Mouse (Mus musculus): ENCODE measurements around the gene Hyls1. TPM values are rescaled to one million over a fixed set of nuclear protein-coding genes. Genes with fewer than 3 reads are reported as not detected.
"Not testable (repeated sequence)": the region's sequence is repeated elsewhere in the genome, so short reads cannot be mapped to it uniquely, and the experiment has no call there.

The Hyls1 gene
- polyA plus RNA-seq (2014; fragmentation: Nextera tagmentation; extraction: Ambion mirVana): 17.4 and 18.4 TPM in 2 replicates

DNA sequence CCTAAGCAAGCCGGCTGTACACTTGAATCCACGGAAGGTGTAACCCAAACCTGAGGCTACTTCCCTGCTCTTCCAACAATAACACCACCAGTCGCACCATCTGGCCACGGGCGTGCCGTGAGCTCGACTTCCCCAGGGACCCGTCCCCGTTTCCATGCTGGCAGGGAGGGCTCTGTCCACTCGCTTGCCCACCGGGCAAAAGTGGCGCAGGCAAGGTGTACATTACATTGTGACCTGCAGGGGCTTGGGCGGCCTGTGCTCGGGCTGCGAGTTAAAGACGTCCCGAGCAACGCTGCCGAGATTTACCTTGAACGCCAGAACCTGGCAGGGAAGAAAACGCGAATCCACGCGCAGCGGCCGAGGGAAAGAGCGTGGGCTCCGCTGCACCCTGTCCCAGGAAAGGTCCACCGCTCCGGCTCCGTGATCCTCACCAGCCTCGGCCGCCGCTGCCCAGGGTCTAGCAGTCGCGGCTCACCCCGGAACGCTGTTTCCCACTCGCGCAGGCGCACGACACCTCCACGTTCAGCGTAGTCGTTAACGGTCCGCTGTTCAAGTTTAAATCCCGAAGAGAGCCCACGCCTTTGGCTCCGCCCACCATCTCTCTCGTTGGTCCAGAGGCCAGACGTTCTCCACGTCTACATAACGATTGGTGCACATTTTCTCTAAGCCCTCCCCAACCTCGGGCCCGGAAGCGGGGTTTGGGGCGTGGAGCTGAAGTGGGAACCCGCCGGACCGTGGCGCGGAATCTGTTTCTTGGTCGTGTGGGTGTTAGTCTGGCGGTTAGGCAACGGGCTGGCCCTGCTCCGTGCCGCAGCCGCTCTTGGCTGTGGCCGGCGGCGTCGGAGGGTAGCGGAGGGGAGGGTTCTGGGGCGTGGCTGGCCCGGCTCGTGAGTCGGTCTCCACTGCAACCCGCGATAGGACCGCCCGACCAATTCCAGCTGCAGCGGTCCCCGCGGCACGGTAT is at the start of gene Hyls1, which contains the start of gene Pate2:
TSS of gene Hyls1 (minus strand) at position 828 of the 964 bp plus-strand sequence.
TSS of gene Pate2 (plus strand) at position 714 of the 964 bp plus-strand sequence.
- peak within 1 kb of the TSS; percentile 83 for H3K4me3 ChIP-seq (ENCODE audit: low read depth, low read length)
- under 1% methylated on average over 82 of the region's 86 CpGs for WGBS
- H3K4me1 ChIP-seq (ENCODE audit: control insufficient read depth, insufficient read depth, low read length): peaks cover 6% of the 10 kb centered on the region; the same call in 1 of the 2 replicates
- peak within 1 kb of the TSS; percentile 75 for H3K4me2 ChIP-seq (ENCODE audit: low read depth, low read length)
- peaks cover 7% of the 10 kb centered on the region for H3K27me3 ChIP-seq (replicated peaks; ENCODE audit: control insufficient read depth, insufficient read depth, low read length)
- H3K9ac ChIP-seq (ENCODE audit: low read depth, low read length): peak within 1 kb of the TSS; percentile 85
- peak; percentile 98 for ATAC-seq (ENCODE audit: low read depth)
- DNase-seq (ENCODE audit: low spot score): peak; percentile 99
- peak within 1 kb of the TSS; percentile 87 for H3K27ac ChIP-seq (replicated peaks; ENCODE audit: low read depth, low read length)
- H3K9me3 ChIP-seq (ENCODE audit: control insufficient read depth, low read length): no peaks in the 10 kb centered on the region
- peaks cover 35% of the 10 kb centered on the region for H3K36me3 ChIP-seq (ENCODE audit: control insufficient read depth, insufficient read depth, low read length)

GRCm38 (mm10) chr9:35616784-35617183 is 46.6 kb upstream of the Hyls1 start:
- not testable (repeated sequence) for DNase-seq (ENCODE audit: low spot score); H3K36me3 ChIP-seq (ENCODE audit: control insufficient read depth, insufficient read depth, low read length); H3K9me3 ChIP-seq (ENCODE audit: control insufficient read depth, low read length); H3K4me1 ChIP-seq (ENCODE audit: control insufficient read depth, insufficient read depth, low read length); H3K4me3 ChIP-seq (ENCODE audit: low read depth, low read length); H3K4me2 ChIP-seq (ENCODE audit: low read depth, low read length); H3K27me3 ChIP-seq (replicated peaks; ENCODE audit: control insufficient read depth, insufficient read depth, low read length); H3K9ac ChIP-seq (ENCODE audit: low read depth, low read length); H3K27ac ChIP-seq (replicated peaks; ENCODE audit: low read depth, low read length); ATAC-seq (ENCODE audit: low read depth)
- WGBS: 63% methylated on average over 2 of the region's 2 CpGs

DNA sequence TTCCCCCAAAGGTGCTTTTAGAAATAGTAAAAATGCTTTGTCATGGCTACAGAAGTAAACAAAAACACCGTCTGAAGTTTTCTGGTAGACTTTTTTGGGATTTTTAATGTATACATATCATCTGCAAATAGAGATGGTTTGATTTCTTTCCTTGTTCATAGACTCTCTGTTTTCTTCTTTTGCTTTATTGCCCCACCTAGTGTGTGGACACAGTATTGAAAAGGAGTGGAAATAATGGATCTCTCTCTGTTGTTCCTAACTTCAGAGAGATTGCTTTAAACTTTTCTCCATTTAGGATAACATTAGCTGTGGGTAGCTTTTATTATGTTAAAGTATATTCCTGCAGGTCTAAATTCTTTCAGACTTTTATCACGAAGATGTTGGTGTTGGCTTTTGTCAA is 43.8 kb upstream of the Hyls1 start:
- Histone ChIP-seq H3K27ac (replicated peaks; ENCODE audit: low read depth, low read length) (no peak overlapping the region), H3K4me1 (ENCODE audit: control insufficient read depth, insufficient read depth, low read length) (no peaks in the 10 kb centered on the region), H3K36me3 (ENCODE audit: control insufficient read depth, insufficient read depth, low read length) (no peaks in the 10 kb centered on the region), H3K4me2 (ENCODE audit: low read depth, low read length) (no peak overlapping the region), H3K27me3 (replicated peaks; ENCODE audit: control insufficient read depth, insufficient read depth, low read length) (no peaks in the 10 kb centered on the region), H3K4me3 (ENCODE audit: low read depth, low read length) (no peak overlapping the region), H3K9me3 (ENCODE audit: control insufficient read depth, low read length) (no peaks in the 10 kb centered on the region), H3K9ac (ENCODE audit: low read depth, low read length) (no peak overlapping the region)
- no peak for ATAC-seq (ENCODE audit: low read depth)
- DNase-seq (ENCODE audit: low spot score): no peak
- WGBS: 22% methylated on average over 2 of the region's 2 CpGs

GRCm38 (mm10) chr9:35611841-35612240 is 41.6 kb upstream of the Hyls1 start, which contains the start of gene Pate4:
Pate4 (minus strand) TSS chr9:35611941.
- Histone ChIP-seq H3K9me3 (ENCODE audit: control insufficient read depth, low read length) (no peaks in the 10 kb centered on the region), H3K4me2 (ENCODE audit: low read depth, low read length) (no peak within 1 kb of the TSS), H3K4me1 (ENCODE audit: control insufficient read depth, insufficient read depth, low read length) (no peaks in the 10 kb centered on the region), H3K4me3 (ENCODE audit: low read depth, low read length) (no peak within 1 kb of the TSS), H3K9ac (ENCODE audit: low read depth, low read length) (no peak within 1 kb of the TSS), H3K27me3 (replicated peaks; ENCODE audit: control insufficient read depth, insufficient read depth, low read length) (no peaks in the 10 kb centered on the region), H3K27ac (replicated peaks; ENCODE audit: low read depth, low read length) (no peak within 1 kb of the TSS), H3K36me3 (ENCODE audit: control insufficient read depth, insufficient read depth, low read length) (no peaks in the 10 kb centered on the region)
- DNase-seq (ENCODE audit: low spot score) (no peak), ATAC-seq (ENCODE audit: low read depth) (no peak)
- WGBS: 78% methylated on average over 1 of the region's 1 CpGs

GRCm38 (mm10) chr9:35607647-35608405 is 37.6 kb upstream of the Hyls1 start:
- no peaks in the 10 kb centered on the region for H3K27me3 ChIP-seq (replicated peaks; ENCODE audit: control insufficient read depth, insufficient read depth, low read length)
- no peaks in the 10 kb centered on the region for H3K36me3 ChIP-seq (ENCODE audit: control insufficient read depth, insufficient read depth, low read length)
- H3K4me3 ChIP-seq (ENCODE audit: low read depth, low read length): no peak overlapping the region
- 67% methylated on average over 8 of the region's 8 CpGs for WGBS
- no peaks in the 10 kb centered on the region for H3K9me3 ChIP-seq (ENCODE audit: control insufficient read depth, low read length)
- H3K4me2 ChIP-seq (ENCODE audit: low read depth, low read length): no peak overlapping the region
- no peak for DNase-seq (ENCODE audit: low spot score)
- H3K9ac ChIP-seq (ENCODE audit: low read depth, low read length): no peak overlapping the region
- H3K27ac ChIP-seq (replicated peaks; ENCODE audit: low read depth, low read length): no peak overlapping the region
- ATAC-seq (ENCODE audit: low read depth): no peak
- H3K4me1 ChIP-seq (ENCODE audit: control insufficient read depth, insufficient read depth, low read length): no peaks in the 10 kb centered on the region

GRCm38 (mm10) chr9:35592903-35593302 is 22.7 kb upstream of the Hyls1 start:
- no peaks in the 10 kb centered on the region for H3K36me3 ChIP-seq (ENCODE audit: control insufficient read depth, insufficient read depth, low read length)
- no peaks in the 10 kb centered on the region for H3K27me3 ChIP-seq (replicated peaks; ENCODE audit: control insufficient read depth, insufficient read depth, low read length)
- no peak overlapping the region for H3K4me3 ChIP-seq (ENCODE audit: low read depth, low read length)
- no peaks in the 10 kb centered on the region for H3K4me1 ChIP-seq (ENCODE audit: control insufficient read depth, insufficient read depth, low read length)
- ATAC-seq (ENCODE audit: low read depth) (no peak), DNase-seq (ENCODE audit: low spot score) (peak; percentile 32)
- 15% methylated on average over 2 of the region's 2 CpGs for WGBS
- no peaks in the 10 kb centered on the region for H3K9me3 ChIP-seq (ENCODE audit: control insufficient read depth, low read length)
- H3K9ac ChIP-seq (ENCODE audit: low read depth, low read length): no peak overlapping the region
- no peak overlapping the region for H3K4me2 ChIP-seq (ENCODE audit: low read depth, low read length)
- H3K27ac ChIP-seq (replicated peaks; ENCODE audit: low read depth, low read length): no peak overlapping the region

DNA sequence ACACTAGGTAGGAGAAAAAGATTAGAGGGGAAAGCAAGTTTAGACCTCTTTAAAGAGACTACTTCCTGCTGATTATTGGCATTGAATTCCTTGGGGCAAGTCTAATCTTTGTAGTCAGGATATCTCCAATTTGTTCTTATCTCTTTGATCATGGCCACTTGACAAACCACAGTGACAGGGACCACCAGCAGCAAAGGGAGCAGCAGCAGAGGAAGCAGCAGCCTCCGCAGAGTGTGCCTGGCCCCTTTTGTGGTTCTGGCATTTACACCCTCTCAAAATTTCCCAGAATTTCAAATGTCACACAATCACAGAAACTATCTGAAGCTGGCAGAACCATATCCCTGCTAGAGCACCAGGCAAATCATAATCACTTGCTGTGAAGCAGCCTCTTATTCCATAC is 17.5 kb upstream of the Hyls1 start:
- Histone ChIP-seq H3K27ac (replicated peaks; ENCODE audit: low read depth, low read length) (no peak overlapping the region), H3K4me2 (ENCODE audit: low read depth, low read length) (no peak overlapping the region), H3K4me1 (ENCODE audit: control insufficient read depth, insufficient read depth, low read length) (no peaks in the 10 kb centered on the region), H3K9ac (ENCODE audit: low read depth, low read length) (no peak overlapping the region), H3K27me3 (replicated peaks; ENCODE audit: control insufficient read depth, insufficient read depth, low read length) (no peaks in the 10 kb centered on the region), H3K9me3 (ENCODE audit: control insufficient read depth, low read length) (no peaks in the 10 kb centered on the region), H3K4me3 (ENCODE audit: low read depth, low read length) (no peak overlapping the region), H3K36me3 (ENCODE audit: control insufficient read depth, insufficient read depth, low read length) (no peaks in the 10 kb centered on the region)
- ATAC-seq (ENCODE audit: low read depth) (no peak), DNase-seq (ENCODE audit: low spot score) (no peak)
- 39% methylated on average over 1 of the region's 1 CpGs for WGBS

GRCm38 (mm10) chr9:35574416-35574815 is 4.2 kb upstream of the Hyls1 start:
- DNase-seq (ENCODE audit: low spot score) (no peak), ATAC-seq (ENCODE audit: low read depth) (no peak)
- Histone ChIP-seq H3K9me3 (ENCODE audit: control insufficient read depth, low read length) (no peaks in the 10 kb centered on the region), H3K4me2 (ENCODE audit: low read depth, low read length) (peak overlapping the region; percentile 56), H3K36me3 (ENCODE audit: control insufficient read depth, insufficient read depth, low read length) (no peaks in the 10 kb centered on the region), H3K27ac (replicated peaks; ENCODE audit: low read depth, low read length) (no peak overlapping the region), H3K9ac (ENCODE audit: low read depth, low read length) (peak overlapping the region; percentile 58), H3K4me3 (ENCODE audit: low read depth, low read length) (peak overlapping the region; percentile 35), H3K4me1 (ENCODE audit: control insufficient read depth, insufficient read depth, low read length) (no peaks in the 10 kb centered on the region), H3K27me3 (replicated peaks; ENCODE audit: control insufficient read depth, insufficient read depth, low read length) (peaks cover 11% of the 10 kb centered on the region)
- 5% methylated on average over 32 of the region's 32 CpGs for WGBS
